ENCODE assay signal across 15 mouse cellular contexts in genomic region chr6:71930053-71930452, GRCm38 (mm10). TPM values are rescaled to one million over a fixed set of nuclear protein-coding genes. Genes with fewer than 3 reads are reported as not detected.
A peak's percentile ranks its signal among the peaks of the same experiment; 100 is the strongest.
DNase-seq lines count a peak whose midpoint lies in the region; ATAC-seq and TF ChIP-seq lines count a peak whose summit lies in the region.
"Had no signal": no experiment of that assay in that cellular context is flagged by ENCODE, and none has a peak within 500 bp of the region (broad histone marks: within the 10 kb centered on the region; RNA-seq: fewer than 3 reads in every experiment).

No protein-coding gene starts in this region.

- H3K9ac ChIP-seq in lung, postnatal 0 days (replicated peaks; ENCODE audit: low read depth) = no peak overlapping the region
- H3K9ac ChIP-seq: embryonic facial prominence, embryonic 12.5 days; forebrain, postnatal 0 days; heart, embryonic 12.5 days; hindbrain, embryonic 15.5 days had no signal

- H3K4me3 ChIP-seq in lung, adult 2 months (replicated peaks; ENCODE audit: extremely low read depth, low read depth, low read length) = no peak overlapping the region
- no peak overlapping the region for H3K4me3 ChIP-seq in lung, postnatal 0 days (ENCODE audit: low read depth, low read length)
- H3K4me3 ChIP-seq: embryonic facial prominence, embryonic 12.5 days; heart, embryonic 12.5 days; hindbrain, embryonic 15.5 days had no signal

- H3K27ac ChIP-seq in lung, postnatal 0 days (ENCODE audit: low read length) = peak overlapping the region; percentile 15; the same call in 1 of the 2 replicates
- H3K27ac ChIP-seq: embryonic facial prominence, embryonic 12.5 days; hindbrain, embryonic 15.5 days had no signal

- no peak for TF ChIP-seq POLR2A in lung, adult 2 months (IDR thresholded peaks at IDR 0.05; ENCODE audit: borderline replicate concordance, extremely low read depth, low read depth, low read length)

- DNase-seq in heart, adult 11 months = peak; percentile 96
- DNase-seq in heart, postnatal 14 days = no peak
- peak; percentile 38 to 39 for DNase-seq in lung, adult 18-20 months
- DNase-seq in lung, adult 2 months = no peak
- peak; percentile 38 for DNase-seq in lung, postnatal 0 days (ENCODE audit: low spot score)
- DNase-seq in spleen, postnatal 36 days (ENCODE audit: low spot score in 2 of 2) = peak; percentile 82
- DNase-seq in cerebellum, adult 11-12 months = no peak
- DNase-seq: adrenal gland, postnatal 25 days; cerebellum, adult 9-10 months; forebrain, postnatal 0 days; kidney, postnatal 14 days had no signal

- H3K4me2 ChIP-seq in lung, postnatal 0 days (replicated peaks; ENCODE audit: low read depth, low read length) = no peak overlapping the region
- H3K4me2 ChIP-seq: embryonic facial prominence, embryonic 12.5 days; heart, embryonic 12.5 days; hindbrain, embryonic 15.5 days had no signal

- WGBS in lung, adult 2 months = 68% methylated on average over 10 of the region's 10 CpGs
- 82% methylated on average over 10 of the region's 10 CpGs for WGBS in lung, postnatal 0 days

- intact Hi-C loops in heart, postnatal 14 days (cut with DNase I) = no loop called here

- no peak for TF ChIP-seq CTCF in lung, adult 2 months (IDR thresholded peaks at IDR 0.05; ENCODE audit: insufficient read depth, low read length)
- TF ChIP-seq CTCF in lung, postnatal 0 days (IDR thresholded peaks at IDR 0.05) = no peak

- ATAC-seq in lung, postnatal 0 days = no peak
- ATAC-seq in inflammation-experienced regulatory T-cells, adult 6 months = no peak
- ATAC-seq: forebrain, postnatal 0 days had no signal

- H3K4me1 ChIP-seq in lung, adult 2 months (ENCODE audit: control insufficient read depth, insufficient read depth, low read length) = no peaks in the 10 kb centered on the region; the same call in 1 of the 2 replicates
- H3K4me1 ChIP-seq in lung, postnatal 0 days (ENCODE audit: insufficient read depth, low read depth, low read length) = no peaks in the 10 kb centered on the region

- no peaks in the 10 kb centered on the region for H3K27me3 ChIP-seq in lung, postnatal 0 days (replicated peaks; ENCODE audit: insufficient read depth, low read length)
- H3K27me3 ChIP-seq: embryonic facial prominence, embryonic 12.5 days; heart, embryonic 12.5 days; hindbrain, embryonic 15.5 days had no signal

- H3K36me3 ChIP-seq in lung, postnatal 0 days (ENCODE audit: insufficient read depth, low read length) = peaks cover 4% of the 10 kb centered on the region; the same call in 1 of the 2 replicates

- TF ChIP-seq EP300 in lung, postnatal 0 days (IDR thresholded peaks at IDR 0.05) = no peak

- no peaks in the 10 kb centered on the region for H3K9me3 ChIP-seq in lung, postnatal 0 days (ENCODE audit: low read length)
- H3K9me3 ChIP-seq: embryonic facial prominence, embryonic 12.5 days; heart, embryonic 12.5 days; hindbrain, embryonic 15.5 days had no signal

RNA-seq across cellular contexts. Expression of gene Polr1a, which starts 21.2 kb away (rescaled TPM):
- 10 to 100 TPM; 42.2 to 47.3 TPM for total RNA-seq in heart, postnatal 14 days (2021)
- polyA plus RNA-seq in lung, adult 2 months (2012; rRNA removed) = 9.7 and 11.6 TPM in 2 replicates
- 6.1 and 7.6 TPM in 2 replicates for polyA plus RNA-seq in lung, postnatal 0 days (2015; fragmentation: Nextera tagmentation; extraction: Ambion mirVana)
- 10 to 100 TPM; 13.8 to 27.4 (median 21.5) TPM for polyA plus RNA-seq in inflammation-experienced regulatory T-cells, adult 6 months (2017; shearing (Covaris generic))

RNA-seq across cellular contexts. Expression of gene Ptcd3, which starts 21.5 kb away (rescaled TPM):
- 100 to 1,000 TPM; 123 TPM for total RNA-seq in heart, postnatal 14 days (2021)
- polyA plus RNA-seq in lung, adult 2 months (2012; rRNA removed) = 5.2 and 10.0 TPM in 2 replicates
- 25.0 and 27.8 TPM in 2 replicates for polyA plus RNA-seq in lung, postnatal 0 days (2015; fragmentation: Nextera tagmentation; extraction: Ambion mirVana)
- 10 to 100 TPM; 61.1 to 98.6 (median 94.1) TPM for polyA plus RNA-seq in inflammation-experienced regulatory T-cells, adult 6 months (2017; shearing (Covaris generic))

Comparison
In these comparisons a context has a peak if more than half of its experiments do, and no peak if none do; other contexts are left out.
1. DNase-seq: peak in heart, adult 11 months (single experiment), lung, adult 18-20 months (2 of 2), lung, postnatal 0 days (single experiment) and spleen, postnatal 36 days (2 of 2); none in heart, postnatal 14 days (0 of 2), lung, adult 2 months (single experiment) and cerebellum, adult 11-12 months (single experiment).